Mouse (Mus musculus) heart, adult 2 months (tissue): Measurements from ENCODE around the gene Rpl23a.

Source experiments
- CTCF ChIP-seq: fragments of 200-600 bp; IDR thresholded peaks from 2 replicates; pipeline ENCODE4 v1.8.1; 2022; ENCODE audit warnings: antibody characterized with exemption, mild to moderate bottlenecking, moderate library complexity
- EP300 ChIP-seq: fragments of 200-500 bp; IDR thresholded peaks from 2 replicates; pipeline ENCODE4 v1.6.1; 2011; ENCODE audit warnings: low read depth, low read length, control low read depth; ENCODE audit not compliant: insufficient read depth
- POLR2A ChIP-seq: fragments of 200-500 bp; IDR thresholded peaks from 2 replicates; pipeline ENCODE4 v1.6.1; 2011; ENCODE audit warnings: mild to moderate bottlenecking, low read depth, low read length, control low read depth; ENCODE audit not compliant: insufficient read depth

GRCm38 (mm10) chr11:78190041-78190440 lies 6.7 kb upstream of the Rpl23a start:
- TF ChIP-seq CTCF (no peak), POLR2A (no peak), EP300 (no peak)
